Mouse (Mus musculus): Measurements from ENCODE around the gene Nrg3. TPM values are rescaled to one million over a fixed set of nuclear protein-coding genes. Genes with fewer than 3 reads are reported as not detected.

Gene Nrg3
- polyA plus RNA-seq, 2 experiments, result 0.10 TPM; not detected in 1

DNA sequence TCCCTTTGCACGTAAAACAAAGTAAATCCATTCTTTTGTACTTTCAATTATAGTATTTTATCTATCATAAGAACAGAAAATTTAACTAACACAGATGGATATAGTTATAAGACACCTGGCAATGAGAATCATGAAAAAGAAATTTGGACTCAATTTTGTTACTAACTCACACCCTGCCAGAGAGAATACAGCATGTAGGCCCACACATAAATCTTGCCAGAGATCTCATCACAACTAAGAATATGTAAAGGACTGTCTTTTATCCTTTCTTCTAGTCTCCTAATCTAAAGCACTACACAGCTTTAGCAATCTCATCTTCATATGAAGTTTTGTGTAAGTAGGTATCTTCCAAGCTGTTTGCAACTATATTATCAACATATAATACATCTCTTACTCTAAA, 904.7 kb downstream of the Nrg3 start:
- Histone ChIP-seq H3K9me3 (ENCODE audit: control insufficient read depth, low read length) (no peaks in the 10 kb centered on the region), H3K4me3 (replicated peaks; ENCODE audit: low read length) (no peak overlapping the region), H3K27me3 (ENCODE audit: control insufficient read depth, insufficient read depth, low read length) (no peaks in the 10 kb centered on the region), H3K27ac (replicated peaks; ENCODE audit: low read depth, low read length) (no peak overlapping the region), H3K9ac (ENCODE audit: low read depth, low read length, severe bottlenecking) (no peak overlapping the region), H3K36me3 (ENCODE audit: control insufficient read depth, insufficient read depth, low read length) (no peaks in the 10 kb centered on the region), H3K4me1 (ENCODE audit: control insufficient read depth, insufficient read depth, low read length) (no peaks in the 10 kb centered on the region), H3K4me2 (replicated peaks; ENCODE audit: low read depth, low read length, severe bottlenecking) (no peak overlapping the region)
- WGBS, result 68% methylated on average over 1 of the region's 1 CpGs
- TF ChIP-seq POLR2A (IDR thresholded peaks at IDR 0.05; ENCODE audit: borderline replicate concordance, extremely low read depth, insufficient read depth, insufficient read length), result no peak
- ATAC-seq (ENCODE audit: low FRiP score, low read depth) (no peak), DNase-seq (ENCODE audit: low spot score) (no peak)

DNA sequence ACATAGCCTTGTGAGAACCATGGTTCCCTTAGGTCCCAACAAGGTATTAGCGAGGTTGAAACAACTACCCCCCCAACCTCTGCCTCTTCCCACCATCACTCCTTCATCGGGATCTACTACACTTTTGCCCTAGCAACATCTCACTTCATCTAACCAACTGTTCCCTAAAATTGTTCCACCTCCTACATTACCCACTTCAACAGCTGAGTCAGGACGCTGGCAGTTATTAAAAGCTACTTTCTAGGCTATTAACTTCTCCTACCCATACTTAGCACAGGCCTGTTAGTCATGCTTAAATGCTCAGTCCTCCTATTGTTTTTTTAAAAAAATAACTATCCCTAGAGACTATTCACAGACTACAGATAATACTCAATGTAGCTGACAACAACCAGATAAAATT, 906.7 kb downstream of the Nrg3 start:
- no peak overlapping the region for H3K4me2 ChIP-seq (replicated peaks; ENCODE audit: low read depth, low read length, severe bottlenecking)
- no peak for ATAC-seq (ENCODE audit: low FRiP score, low read depth)
- no peak overlapping the region for H3K27ac ChIP-seq (replicated peaks; ENCODE audit: low read depth, low read length)
- no peaks in the 10 kb centered on the region for H3K27me3 ChIP-seq (ENCODE audit: control insufficient read depth, insufficient read depth, low read length)
- no peak overlapping the region for H3K9ac ChIP-seq (ENCODE audit: low read depth, low read length, severe bottlenecking)
- 91% methylated on average over 3 of the region's 3 CpGs for WGBS
- no peaks in the 10 kb centered on the region for H3K36me3 ChIP-seq (ENCODE audit: control insufficient read depth, insufficient read depth, low read length)
- H3K4me3 ChIP-seq (replicated peaks; ENCODE audit: low read length), result no peak overlapping the region
- no peak for DNase-seq (ENCODE audit: low spot score)
- no peaks in the 10 kb centered on the region for H3K9me3 ChIP-seq (ENCODE audit: control insufficient read depth, low read length)
- no peak for TF ChIP-seq POLR2A (IDR thresholded peaks at IDR 0.05; ENCODE audit: borderline replicate concordance, extremely low read depth, insufficient read depth, insufficient read length)
- no peaks in the 10 kb centered on the region for H3K4me1 ChIP-seq (ENCODE audit: control insufficient read depth, insufficient read depth, low read length)

- H3K4me2 ChIP-seq (replicated peaks; ENCODE audit: low read depth, low read length, severe bottlenecking), result no peak overlapping the region
- H3K4me3 ChIP-seq (replicated peaks; ENCODE audit: low read length), result no peak overlapping the region
- no peak for ATAC-seq (ENCODE audit: low FRiP score, low read depth)
- no peak overlapping the region for H3K27ac ChIP-seq (replicated peaks; ENCODE audit: low read depth, low read length)
- no peaks in the 10 kb centered on the region for H3K9me3 ChIP-seq (ENCODE audit: control insufficient read depth, low read length)
- no peak overlapping the region for H3K9ac ChIP-seq (ENCODE audit: low read depth, low read length, severe bottlenecking)
- H3K27me3 ChIP-seq (ENCODE audit: control insufficient read depth, insufficient read depth, low read length), result no peaks in the 10 kb centered on the region
- DNase-seq (ENCODE audit: low spot score), result no peak
- WGBS, result 82% methylated on average over 1 of the region's 1 CpGs
- no peaks in the 10 kb centered on the region for H3K4me1 ChIP-seq (ENCODE audit: control insufficient read depth, insufficient read depth, low read length)
- H3K36me3 ChIP-seq (ENCODE audit: control insufficient read depth, insufficient read depth, low read length), result no peaks in the 10 kb centered on the region
- no peak for TF ChIP-seq POLR2A (IDR thresholded peaks at IDR 0.05; ENCODE audit: borderline replicate concordance, extremely low read depth, insufficient read depth, insufficient read length)
Observed at GRCm38 (mm10) chr14:38554636-38555035, 918.3 kb downstream of the Nrg3 start.

GRCm38 (mm10) chr14:38547257-38547656, 925.6 kb downstream of the Nrg3 start:
- no peak for ATAC-seq (ENCODE audit: low FRiP score, low read depth)

GRCm38 (mm10) chr14:38535181-38535580, 937.7 kb downstream of the Nrg3 start:
- TF ChIP-seq POLR2A (IDR thresholded peaks at IDR 0.05; ENCODE audit: borderline replicate concordance, extremely low read depth, insufficient read depth, insufficient read length), result no peak
- ATAC-seq (ENCODE audit: low FRiP score, low read depth) (no peak), DNase-seq (ENCODE audit: low spot score) (no peak)
- no peak overlapping the region for H3K4me3 ChIP-seq (replicated peaks; ENCODE audit: low read length)
- no peak overlapping the region for H3K9ac ChIP-seq (ENCODE audit: low read depth, low read length, severe bottlenecking)
- no peaks in the 10 kb centered on the region for H3K4me1 ChIP-seq (ENCODE audit: control insufficient read depth, insufficient read depth, low read length)
- H3K36me3 ChIP-seq (ENCODE audit: control insufficient read depth, insufficient read depth, low read length), result no peaks in the 10 kb centered on the region
- WGBS, result 80% methylated on average over 1 of the region's 1 CpGs
- no peaks in the 10 kb centered on the region for H3K9me3 ChIP-seq (ENCODE audit: control insufficient read depth, low read length)
- H3K27me3 ChIP-seq (ENCODE audit: control insufficient read depth, insufficient read depth, low read length), result no peaks in the 10 kb centered on the region
- H3K4me2 ChIP-seq (replicated peaks; ENCODE audit: low read depth, low read length, severe bottlenecking), result no peak overlapping the region
- H3K27ac ChIP-seq (replicated peaks; ENCODE audit: low read depth, low read length), result no peak overlapping the region

More at GRCm38 (mm10) chr14:38547257-38547656, 925.6 kb downstream of the Nrg3 start:
- WGBS, result 75% methylated on average over 2 of the region's 2 CpGs
- H3K4me1 ChIP-seq (ENCODE audit: control insufficient read depth, insufficient read depth, low read length), result no peaks in the 10 kb centered on the region
- DNase-seq (ENCODE audit: low spot score), result no peak
- H3K27me3 ChIP-seq (ENCODE audit: control insufficient read depth, insufficient read depth, low read length), result no peaks in the 10 kb centered on the region
- TF ChIP-seq POLR2A (IDR thresholded peaks at IDR 0.05; ENCODE audit: borderline replicate concordance, extremely low read depth, insufficient read depth, insufficient read length), result no peak
- H3K36me3 ChIP-seq (ENCODE audit: control insufficient read depth, insufficient read depth, low read length), result no peaks in the 10 kb centered on the region
- no peak overlapping the region for H3K9ac ChIP-seq (ENCODE audit: low read depth, low read length, severe bottlenecking)
- no peaks in the 10 kb centered on the region for H3K9me3 ChIP-seq (ENCODE audit: control insufficient read depth, low read length)
- no peak overlapping the region for H3K4me2 ChIP-seq (replicated peaks; ENCODE audit: low read depth, low read length, severe bottlenecking)
- H3K4me3 ChIP-seq (replicated peaks; ENCODE audit: low read length), result no peak overlapping the region
- no peak overlapping the region for H3K27ac ChIP-seq (replicated peaks; ENCODE audit: low read depth, low read length)

DNA sequence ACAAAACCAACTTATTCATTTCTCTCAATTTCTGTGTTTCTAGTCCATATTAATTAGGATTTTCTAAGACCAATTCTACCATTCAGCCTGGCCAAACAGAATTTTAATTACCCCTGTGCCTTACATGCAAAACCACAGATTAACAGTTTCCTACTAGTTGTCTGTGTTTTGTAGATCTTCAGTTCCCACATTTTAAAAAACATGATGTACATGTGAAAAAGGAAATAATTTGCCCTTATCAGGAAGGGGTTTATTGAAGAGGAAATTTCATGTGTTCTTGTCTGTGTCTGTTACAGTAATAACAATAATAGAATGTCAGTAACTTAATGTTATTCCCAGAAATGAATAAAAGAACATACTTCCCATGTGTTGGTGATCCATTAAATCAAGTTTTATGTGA, 939.4 kb downstream of the Nrg3 start:
- H3K4me3 ChIP-seq (replicated peaks; ENCODE audit: low read length), result no peak overlapping the region
- no peaks in the 10 kb centered on the region for H3K9me3 ChIP-seq (ENCODE audit: control insufficient read depth, low read length)
- H3K4me1 ChIP-seq (ENCODE audit: control insufficient read depth, insufficient read depth, low read length), result no peaks in the 10 kb centered on the region
- H3K27ac ChIP-seq (replicated peaks; ENCODE audit: low read depth, low read length), result no peak overlapping the region
- DNase-seq (ENCODE audit: low spot score) (no peak), ATAC-seq (ENCODE audit: low FRiP score, low read depth) (no peak)
- H3K27me3 ChIP-seq (ENCODE audit: control insufficient read depth, insufficient read depth, low read length), result no peaks in the 10 kb centered on the region
- H3K9ac ChIP-seq (ENCODE audit: low read depth, low read length, severe bottlenecking), result no peak overlapping the region
- no peak for TF ChIP-seq POLR2A (IDR thresholded peaks at IDR 0.05; ENCODE audit: borderline replicate concordance, extremely low read depth, insufficient read depth, insufficient read length)
- H3K4me2 ChIP-seq (replicated peaks; ENCODE audit: low read depth, low read length, severe bottlenecking), result no peak overlapping the region
- H3K36me3 ChIP-seq (ENCODE audit: control insufficient read depth, insufficient read depth, low read length), result no peaks in the 10 kb centered on the region
